Mouse (Mus musculus): ENCODE results near the gene Col6a4.
A peak's percentile ranks its signal among the peaks of the same experiment; 100 is the strongest.

GRCm38 (mm10) chr9:106038865-106039264, 57.7 kb downstream of the Col6a4 start:
- TF ChIP-seq CTCF (IDR thresholded peaks at IDR 0.05; ENCODE audit: low read depth) (peak; percentile 80), EP300 (optimal IDR thresholded peaks at IDR 0.05) (no peak)

Data from stomach, postnatal 0 days (tissue).